Mouse (Mus musculus): ENCODE results near the gene Dnah8. TPM values are rescaled to one million over a fixed set of nuclear protein-coding genes. Genes with fewer than 3 reads are reported as not detected.

The Dnah8 gene
- total and polyA plus RNA-seq, 3 experiments: 0.34 to 0.63 (median 0.52) TPM

GRCm38 (mm10) chr17:30749391-30749790 lies 125.2 kb downstream of the Dnah8 start:
- no peak for DNase-seq

GRCm38 (mm10) chr17:30750269-30750668 lies 126.1 kb downstream of the Dnah8 start:
- no peak for DNase-seq

GRCm38 (mm10) chr17:30752370-30752818 lies 128.2 kb downstream of the Dnah8 start:
- DNase-seq: no peak

- DNase-seq: no peak
Observed at GRCm38 (mm10) chr17:30753201-30753600, 129.0 kb downstream of the Dnah8 start.

- DNase-seq: no peak
Observed at GRCm38 (mm10) chr17:30756771-30757170, 132.6 kb downstream of the Dnah8 start.

GRCm38 (mm10) chr17:30760307-30760706 lies 136.2 kb downstream of the Dnah8 start:
- no peak for DNase-seq

GRCm38 (mm10) chr17:30764276-30764675 lies 140.1 kb downstream of the Dnah8 start:
- no peak for DNase-seq

GRCm38 (mm10) chr17:30774416-30774815 lies 150.3 kb downstream of the Dnah8 start:
- DNase-seq: no peak

- no peak for DNase-seq
Observed at GRCm38 (mm10) chr17:30775096-30775495, 150.9 kb downstream of the Dnah8 start.

GRCm38 (mm10) chr17:30781046-30781445 lies 156.9 kb downstream of the Dnah8 start:
- DNase-seq: no peak

- no peak for DNase-seq
Observed at GRCm38 (mm10) chr17:30782286-30782685, 158.1 kb downstream of the Dnah8 start.

- no peak for DNase-seq
Observed at GRCm38 (mm10) chr17:30788361-30788760, 164.2 kb downstream of the Dnah8 start.

GRCm38 (mm10) chr17:30790816-30791215 lies 166.7 kb downstream of the Dnah8 start:
- DNase-seq: no peak

GRCm38 (mm10) chr17:30792396-30792795 lies 168.2 kb downstream of the Dnah8 start:
- DNase-seq: no peak

- DNase-seq: no peak
Observed at GRCm38 (mm10) chr17:30796616-30797015, 172.5 kb downstream of the Dnah8 start.

- no peak for DNase-seq
Observed at GRCm38 (mm10) chr17:30800261-30800985, 176.3 kb downstream of the Dnah8 start.

- no peak for DNase-seq
Observed at GRCm38 (mm10) chr17:30803668-30804067, 179.5 kb downstream of the Dnah8 start.

GRCm38 (mm10) chr17:30804955-30805354 lies 180.8 kb downstream of the Dnah8 start:
- no peak for DNase-seq

- no peak for DNase-seq
Observed at GRCm38 (mm10) chr17:30805511-30806059, 181.4 kb downstream of the Dnah8 start.

GRCm38 (mm10) chr17:30808866-30809660 lies 184.9 kb downstream of the Dnah8 start:
- no peak for DNase-seq

- no peak for DNase-seq
Observed at GRCm38 (mm10) chr17:30809926-30810660, 185.9 kb downstream of the Dnah8 start.

- no peak for DNase-seq
Observed at GRCm38 (mm10) chr17:30818543-30818942, 194.4 kb downstream of the Dnah8 start.
